In the genomic region with DNA sequence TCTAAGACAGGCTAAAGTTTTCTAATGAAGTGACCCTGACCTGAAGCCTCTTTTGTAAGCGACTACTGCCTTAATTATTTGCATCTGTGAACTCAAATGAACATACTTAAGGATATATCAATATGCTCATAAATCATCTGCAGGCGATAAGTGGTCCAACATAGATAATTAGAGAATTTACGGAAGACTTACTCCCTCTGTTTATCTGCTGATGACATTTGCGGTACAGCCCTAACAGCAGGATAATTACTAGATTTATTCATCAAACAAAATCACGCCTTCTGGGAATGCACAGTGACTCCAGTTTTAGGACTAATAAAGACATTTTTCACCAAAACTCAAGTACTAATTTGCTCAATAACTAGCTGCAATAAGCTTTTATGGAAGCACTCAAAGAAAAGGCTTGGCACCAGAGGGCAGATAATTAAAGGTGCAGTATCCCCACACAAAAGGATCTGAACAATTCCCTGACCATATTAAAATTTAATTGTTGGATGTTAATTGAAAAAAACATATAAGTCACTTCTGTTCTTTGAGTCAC, we compare ENCODE assay signal across 23 mouse cellular contexts.
DNase-seq lines count a peak whose midpoint lies in the region; ATAC-seq and TF ChIP-seq lines count a peak whose summit lies in the region.
"Had no signal": no experiment of that assay in that cellular context is flagged by ENCODE, and none has a peak within 500 bp of the region (broad histone marks: within the 10 kb centered on the region; RNA-seq: fewer than 3 reads in every experiment).

No protein-coding gene starts in this region.

- no peak overlapping the region for H3K9ac ChIP-seq in forebrain, embryonic 13.5 days
- H3K9ac ChIP-seq in forebrain, embryonic 15.5 days (replicated peaks) = no peak overlapping the region
- H3K9ac ChIP-seq in neural tube, embryonic 14.5 days (replicated peaks; ENCODE audit: low read depth, low read length) = no peak overlapping the region
- no peak overlapping the region for H3K9ac ChIP-seq in neural tube, embryonic 15.5 days (replicated peaks)
- no peak overlapping the region for H3K9ac ChIP-seq in hindbrain, embryonic 14.5 days
- H3K9ac ChIP-seq: heart, embryonic 12.5 days; intestine, embryonic 15.5 days had no signal

- H3K27me3 ChIP-seq in forebrain, embryonic 13.5 days = no peaks in the 10 kb centered on the region
- no peaks in the 10 kb centered on the region for H3K27me3 ChIP-seq in forebrain, embryonic 15.5 days
- H3K27me3 ChIP-seq in neural tube, embryonic 14.5 days (ENCODE audit: control insufficient read depth, insufficient read depth, low read length) = no peaks in the 10 kb centered on the region
- H3K27me3 ChIP-seq in neural tube, embryonic 15.5 days (replicated peaks) = no peaks in the 10 kb centered on the region
- no peaks in the 10 kb centered on the region for H3K27me3 ChIP-seq in hindbrain, embryonic 14.5 days (ENCODE audit: control insufficient read depth, insufficient read depth, low read length)
- H3K27me3 ChIP-seq in thymus, adult 2 months (ENCODE audit: control insufficient read depth, insufficient read depth, low read length) = no peaks in the 10 kb centered on the region
- H3K27me3 ChIP-seq: heart, embryonic 12.5 days; intestine, embryonic 15.5 days; megakaryocyte, embryonic 14.5 days had no signal

- ATAC-seq in forebrain, embryonic 13.5 days = peak; percentile 53; the same call in 1 of the 2 replicates
- no peak for ATAC-seq in forebrain, embryonic 15.5 days (replicated peaks)
- ATAC-seq in neural tube, embryonic 14.5 days (ENCODE audit: low read depth) = 0 out of 2 replicates have a peak, but pooled peaks have one; percentile 44
- ATAC-seq in neural tube, embryonic 15.5 days (ENCODE audit: low FRiP score) = no peak
- ATAC-seq in hindbrain, embryonic 14.5 days (ENCODE audit: low FRiP score) = peak; percentile 65; the same call in 1 of the 2 replicates
- ATAC-seq: intestine, embryonic 15.5 days had no signal

- no peaks in the 10 kb centered on the region for H3K36me3 ChIP-seq in forebrain, embryonic 13.5 days (ENCODE audit: poor library complexity, severe bottlenecking)
- no peaks in the 10 kb centered on the region for H3K36me3 ChIP-seq in forebrain, embryonic 15.5 days
- no peaks in the 10 kb centered on the region for H3K36me3 ChIP-seq in neural tube, embryonic 14.5 days (ENCODE audit: control insufficient read depth, insufficient read depth, low read length)
- no peaks in the 10 kb centered on the region for H3K36me3 ChIP-seq in neural tube, embryonic 15.5 days
- H3K36me3 ChIP-seq in hindbrain, embryonic 14.5 days (replicated peaks; ENCODE audit: control insufficient read depth, insufficient read depth) = no peaks in the 10 kb centered on the region
- H3K36me3 ChIP-seq in thymus, adult 2 months (ENCODE audit: control insufficient read depth, insufficient read depth, low read length) = no peaks in the 10 kb centered on the region
- H3K36me3 ChIP-seq: heart, embryonic 12.5 days; intestine, embryonic 15.5 days had no signal

- WGBS in forebrain, embryonic 13.5 days = 18% methylated on average over 5 of the region's 5 CpGs
- WGBS in forebrain, embryonic 15.5 days = 12% methylated on average over 5 of the region's 5 CpGs
- 26% methylated on average over 5 of the region's 5 CpGs for WGBS in neural tube, embryonic 14.5 days
- 23% methylated on average over 5 of the region's 5 CpGs for WGBS in neural tube, embryonic 15.5 days
- WGBS in hindbrain, embryonic 14.5 days = 41% methylated on average over 5 of the region's 5 CpGs
- 86% methylated on average over 5 of the region's 5 CpGs for WGBS in thymus, adult 2 months

- TF ChIP-seq CTCF in thymus, adult 2 months (IDR thresholded peaks at IDR 0.05; ENCODE audit: borderline replicate concordance, control insufficient read depth, extremely low read depth, insufficient read depth, low read length, poor library complexity) = no peak

- H3K4me1 ChIP-seq in forebrain, embryonic 13.5 days = peaks cover 5% of the 10 kb centered on the region; the same call in 1 of the 2 replicates
- H3K4me1 ChIP-seq in forebrain, embryonic 15.5 days = 0 out of 2 replicates have a peak, but pooled peaks cover 5% of the 10 kb centered on the region
- H3K4me1 ChIP-seq in neural tube, embryonic 14.5 days (ENCODE audit: control insufficient read depth, insufficient read depth, low read length) = no peaks in the 10 kb centered on the region
- H3K4me1 ChIP-seq in neural tube, embryonic 15.5 days = 0 out of 2 replicates have a peak, but pooled peaks cover 4% of the 10 kb centered on the region
- no peaks in the 10 kb centered on the region for H3K4me1 ChIP-seq in hindbrain, embryonic 14.5 days (replicated peaks; ENCODE audit: control insufficient read depth, insufficient read depth, low read length)
- no peaks in the 10 kb centered on the region for H3K4me1 ChIP-seq in thymus, adult 2 months (replicated peaks; ENCODE audit: control insufficient read depth, insufficient read depth, low read length)
- H3K4me1 ChIP-seq: heart, embryonic 12.5 days; intestine, embryonic 15.5 days; megakaryocyte, embryonic 14.5 days had no signal

- no peak overlapping the region for H3K4me2 ChIP-seq in forebrain, embryonic 13.5 days
- no peak overlapping the region for H3K4me2 ChIP-seq in forebrain, embryonic 15.5 days (replicated peaks)
- no peak overlapping the region for H3K4me2 ChIP-seq in neural tube, embryonic 14.5 days (ENCODE audit: low read depth, low read length)
- H3K4me2 ChIP-seq in neural tube, embryonic 15.5 days = no peak overlapping the region
- no peak overlapping the region for H3K4me2 ChIP-seq in hindbrain, embryonic 14.5 days (replicated peaks)
- H3K4me2 ChIP-seq: heart, embryonic 12.5 days; intestine, embryonic 15.5 days had no signal

- H3K4me3 ChIP-seq in forebrain, embryonic 13.5 days = no peak overlapping the region
- no peak overlapping the region for H3K4me3 ChIP-seq in forebrain, embryonic 15.5 days
- no peak overlapping the region for H3K4me3 ChIP-seq in neural tube, embryonic 14.5 days (ENCODE audit: low read depth, low read length)
- H3K4me3 ChIP-seq in neural tube, embryonic 15.5 days (replicated peaks) = no peak overlapping the region
- no peak overlapping the region for H3K4me3 ChIP-seq in hindbrain, embryonic 14.5 days (replicated peaks; ENCODE audit: low read length)
- H3K4me3 ChIP-seq in thymus, adult 2 months (ENCODE audit: control insufficient read depth, insufficient read depth, low read length) = no peak overlapping the region
- H3K4me3 ChIP-seq: heart, embryonic 12.5 days; intestine, embryonic 15.5 days; left cerebral cortex, adult 2 months; megakaryocyte, embryonic 14.5 days had no signal

- peak; percentile 38 for DNase-seq in hindbrain, embryonic 14.5 days (ENCODE audit: low spot score)
- DNase-seq in thymus, adult 2 months = no peak
- no peak for DNase-seq in lung, adult 18-20 months
- no peak for DNase-seq in urinary bladder, adult 18-20 months (ENCODE audit: low spot score in 2 of 2)
- DNase-seq: adrenal gland, postnatal 36 days; B cell, adult 2 months; cerebellum, adult 8-10 months; kidney, adult 9 months; kidney, postnatal 25 days; left cerebral cortex, postnatal 4 days; liver; lung, postnatal 10 days; right cerebral cortex, postnatal 4 days; thymus, postnatal 14 days had no signal

- TF ChIP-seq POLR2A in thymus, adult 2 months (IDR thresholded peaks at IDR 0.05; ENCODE audit: control insufficient read depth, extremely low read depth, insufficient read depth, low read length, poor library complexity) = no peak

- H3K9me3 ChIP-seq in forebrain, embryonic 13.5 days (replicated peaks) = no peaks in the 10 kb centered on the region; the same call in 1 of the 2 replicates
- no peaks in the 10 kb centered on the region for H3K9me3 ChIP-seq in forebrain, embryonic 15.5 days
- no peaks in the 10 kb centered on the region for H3K9me3 ChIP-seq in neural tube, embryonic 14.5 days (ENCODE audit: control insufficient read depth, low read length)
- no peaks in the 10 kb centered on the region for H3K9me3 ChIP-seq in neural tube, embryonic 15.5 days (replicated peaks)
- H3K9me3 ChIP-seq in hindbrain, embryonic 14.5 days (ENCODE audit: control insufficient read depth, low read length) = no peaks in the 10 kb centered on the region
- H3K9me3 ChIP-seq: heart, embryonic 12.5 days; intestine, embryonic 15.5 days had no signal

- no peak overlapping the region for H3K27ac ChIP-seq in forebrain, embryonic 13.5 days
- no peak overlapping the region for H3K27ac ChIP-seq in forebrain, embryonic 15.5 days (replicated peaks)
- H3K27ac ChIP-seq in neural tube, embryonic 14.5 days (ENCODE audit: low read depth, low read length) = no peak overlapping the region
- H3K27ac ChIP-seq in neural tube, embryonic 15.5 days (replicated peaks) = no peak overlapping the region
- no peak overlapping the region for H3K27ac ChIP-seq in hindbrain, embryonic 14.5 days
- H3K27ac ChIP-seq in thymus, adult 2 months (ENCODE audit: control insufficient read depth, insufficient read depth, low read length) = no peak overlapping the region
- H3K27ac ChIP-seq: intestine, embryonic 15.5 days; left cerebral cortex, adult 2 months; stomach, postnatal 0 days had no signal

Comparison
In these comparisons a context has a peak if more than half of its experiments do, and no peak if none do; other contexts are left out.
1. ATAC-seq: peak in forebrain, embryonic 13.5 days (single experiment), neural tube, embryonic 14.5 days (single experiment) and hindbrain, embryonic 14.5 days (single experiment); none in forebrain, embryonic 15.5 days (single experiment) and neural tube, embryonic 15.5 days (single experiment).